Mouse (Mus musculus): ENCODE results near the gene Mrpl40.

The Mrpl40 gene

DNA sequence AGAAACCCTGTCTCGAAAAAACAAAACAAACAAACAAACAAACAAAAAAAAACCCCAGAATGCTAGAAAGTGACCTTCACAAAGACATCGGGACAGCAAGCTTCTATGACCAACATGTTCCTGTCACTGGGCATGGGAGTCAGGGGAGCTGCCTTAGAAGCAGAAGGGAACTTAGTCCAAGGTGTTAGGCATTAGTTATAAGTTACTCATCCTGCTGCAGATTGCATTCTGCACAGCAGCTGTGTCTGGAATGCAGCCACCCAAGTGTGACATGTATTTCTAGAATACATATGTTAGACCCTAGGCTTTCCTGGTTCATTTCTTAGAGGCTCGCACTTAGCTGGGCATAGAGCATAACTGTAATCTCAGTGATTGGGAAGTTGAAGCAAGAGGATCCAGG, 48.0 kb downstream of the Mrpl40 start:
- DNase-seq (ENCODE audit: low spot score), result no peak

DNA sequence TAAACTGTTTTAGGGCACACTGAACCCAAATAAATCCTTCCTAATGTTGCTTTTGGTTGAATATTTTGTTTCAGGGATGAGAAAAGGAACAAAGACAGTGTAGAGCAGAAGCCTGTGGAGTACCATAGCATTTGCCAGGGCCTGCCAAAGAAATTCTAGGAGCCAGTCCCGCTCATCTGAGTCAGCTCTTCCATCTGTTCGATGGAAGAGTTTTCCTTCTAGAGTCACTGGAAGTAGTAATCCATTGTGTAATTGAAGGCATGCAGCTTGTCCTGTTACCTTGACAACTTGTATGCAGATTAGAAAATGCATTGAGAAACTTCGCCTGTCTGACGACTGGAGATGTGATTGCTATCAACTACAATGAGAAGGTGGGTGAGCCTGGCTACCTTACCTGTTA, 53.7 kb downstream of the Mrpl40 start:
- no peak for DNase-seq (ENCODE audit: low spot score)

DNA sequence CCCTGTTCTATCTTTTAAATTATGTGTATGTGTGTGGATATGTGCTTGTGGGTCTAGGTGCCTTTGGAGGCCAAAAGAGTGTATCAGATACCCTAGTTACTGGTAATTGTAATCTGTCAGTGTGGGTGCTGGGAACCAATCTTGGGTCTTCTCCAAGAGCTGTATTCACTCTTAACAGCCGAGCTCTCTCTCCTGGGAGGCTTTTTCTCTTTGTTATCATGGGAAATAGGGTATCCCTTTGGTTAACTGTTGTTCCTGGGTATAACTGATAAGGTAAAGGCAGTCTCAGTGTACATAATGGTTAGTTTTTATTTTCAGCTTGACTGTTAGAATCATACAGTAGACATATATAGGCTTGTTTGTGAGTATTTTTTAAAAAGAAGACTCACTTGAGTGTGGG, 54.3 kb downstream of the Mrpl40 start:
- no peak for DNase-seq (ENCODE audit: low spot score)
